Mouse (Mus musculus): ENCODE measurements around the gene Tnfsf18. TPM values are rescaled to one million over a fixed set of nuclear protein-coding genes. Genes with fewer than 3 reads are reported as not detected.

The Tnfsf18 gene
- under 1 TPM in 1 of 4 experiments, not detected in 3; 0.15 TPM for total RNA-seq (2022)

DNA sequence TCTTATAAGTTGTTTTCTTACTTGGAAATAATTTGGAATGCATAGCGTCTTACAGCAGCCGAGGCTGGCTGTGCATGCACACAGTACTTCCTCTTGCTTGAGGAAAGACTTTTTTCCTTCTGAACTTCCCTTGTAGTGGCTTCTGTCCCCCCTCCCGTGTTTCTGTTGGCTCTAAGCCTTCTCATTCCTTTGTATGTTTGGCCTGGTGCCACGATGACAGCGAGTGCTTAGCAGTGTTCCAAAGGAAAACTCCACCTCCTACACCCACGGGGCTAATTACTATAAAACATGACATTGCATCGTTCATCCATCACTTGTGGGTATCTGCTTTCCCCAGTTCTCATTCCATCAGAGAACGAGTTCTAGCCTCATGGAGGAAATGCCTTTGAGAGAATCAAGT lies at the start of gene Tnfsf18:
TSS of gene Tnfsf18 (plus strand) at position 313 of the 400 bp plus-strand sequence.
- peak; percentile 46 to 47 for DNase-seq (ENCODE audit: low spot score in 2 of 2)

GRCm38 (mm10) chr1:161444858-161445257 lies 49.6 kb upstream of the Tnfsf18 start:
- no peak for DNase-seq (ENCODE audit: low spot score in 2 of 2)

DNA sequence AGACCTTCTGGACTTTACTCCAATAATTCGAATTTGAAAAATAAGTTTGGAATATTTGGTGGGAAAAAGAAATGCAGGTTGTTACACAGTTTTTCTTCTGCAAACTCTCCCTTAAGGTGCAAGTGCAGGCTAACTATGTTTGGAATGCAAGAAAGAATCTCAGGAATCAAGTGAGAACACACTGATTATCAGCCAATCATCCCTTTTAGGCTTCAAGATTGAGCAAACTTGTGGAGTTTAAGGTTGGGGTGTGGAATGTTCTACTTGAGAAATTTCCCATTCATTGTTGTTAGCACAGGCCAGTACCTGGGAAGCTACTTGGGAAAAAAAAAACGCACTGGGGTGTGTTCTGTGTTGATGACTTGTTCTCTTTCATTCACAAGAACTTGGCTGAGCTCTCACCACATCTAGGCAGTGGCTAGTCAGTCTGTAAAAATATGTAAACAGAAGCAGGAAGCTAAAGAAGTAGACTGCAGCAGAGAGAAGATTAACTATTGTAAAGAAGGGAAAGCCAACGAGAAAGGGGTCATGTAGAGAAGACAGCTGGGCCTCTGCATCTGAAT lies 42.7 kb upstream of the Tnfsf18 start:
- DNase-seq (ENCODE audit: low spot score in 2 of 2): no peak

DNA sequence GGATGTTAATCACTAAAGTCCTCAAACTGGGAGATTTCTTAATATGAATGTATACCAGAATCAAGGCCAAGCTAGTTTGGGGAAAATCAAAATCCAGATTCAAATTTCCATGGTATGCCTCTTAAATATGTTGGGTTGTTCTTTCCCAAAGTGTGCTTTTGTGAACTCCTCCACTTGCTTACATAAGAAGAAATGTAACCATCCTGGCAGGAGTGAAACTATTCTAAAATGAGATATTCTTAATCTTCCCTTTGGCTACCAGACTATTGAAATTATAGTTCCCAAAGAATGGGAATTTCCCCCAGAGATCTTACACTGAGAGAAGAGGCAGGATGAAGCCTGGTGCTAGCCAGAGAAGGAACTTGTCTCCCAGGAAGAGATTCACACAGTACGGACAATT lies 42.2 kb upstream of the Tnfsf18 start:
- DNase-seq (ENCODE audit: low spot score in 2 of 2): no peak

DNA sequence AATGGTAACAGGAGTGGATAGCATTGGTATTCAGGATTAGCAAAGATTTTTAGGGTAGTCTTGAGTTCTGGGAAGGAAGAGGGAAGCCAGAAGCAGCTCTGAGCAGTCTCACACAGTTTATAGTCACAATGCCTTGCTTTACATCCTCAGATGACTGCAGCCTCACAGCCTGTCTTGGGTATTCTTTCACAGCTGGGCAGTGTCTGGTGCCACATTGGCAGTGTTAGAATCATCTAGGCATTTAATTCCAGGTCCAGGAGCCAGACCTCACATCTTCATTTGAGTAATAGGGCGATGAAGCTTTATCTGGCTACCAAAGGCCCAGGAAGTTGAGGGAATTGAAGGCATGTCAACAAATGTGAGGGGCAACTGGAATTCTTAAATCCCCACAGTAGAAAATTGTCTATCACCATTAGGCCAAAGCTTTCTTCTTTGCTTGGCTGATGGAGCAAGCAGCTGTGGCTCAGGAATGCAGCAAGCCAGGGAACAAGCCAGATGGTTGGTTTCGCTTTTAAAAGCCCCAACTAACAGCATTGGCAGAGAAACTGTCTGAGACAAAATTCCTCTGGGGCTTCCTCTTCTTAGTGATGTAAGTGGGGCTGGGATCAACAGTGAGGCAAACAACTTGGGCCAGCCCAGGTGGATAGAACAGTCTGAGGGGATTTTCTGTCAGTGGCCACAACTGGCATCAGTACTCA lies 30.9 kb upstream of the Tnfsf18 start:
- DNase-seq (ENCODE audit: low spot score in 2 of 2): peak; percentile 16 to 29

DNA sequence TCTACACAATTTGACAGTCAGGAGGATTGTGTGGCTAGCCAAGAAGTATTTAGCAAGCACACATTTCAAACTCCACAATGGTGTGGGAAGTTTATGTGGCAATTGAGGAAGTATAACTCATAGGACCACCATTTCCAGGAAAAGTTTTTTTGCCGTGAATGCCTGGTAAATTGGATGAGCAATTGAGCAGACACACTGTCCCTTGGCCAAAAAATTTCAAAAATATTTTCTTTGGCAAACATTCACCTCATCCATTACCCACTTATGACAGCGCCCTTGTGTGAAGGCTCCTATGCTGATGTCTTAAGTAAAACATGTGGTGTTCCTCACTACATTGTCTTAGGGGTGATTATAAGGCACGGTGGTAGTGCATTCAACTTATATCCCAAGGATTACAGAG lies 17.2 kb upstream of the Tnfsf18 start:
- DNase-seq (ENCODE audit: low spot score in 2 of 2): no peak

DNA sequence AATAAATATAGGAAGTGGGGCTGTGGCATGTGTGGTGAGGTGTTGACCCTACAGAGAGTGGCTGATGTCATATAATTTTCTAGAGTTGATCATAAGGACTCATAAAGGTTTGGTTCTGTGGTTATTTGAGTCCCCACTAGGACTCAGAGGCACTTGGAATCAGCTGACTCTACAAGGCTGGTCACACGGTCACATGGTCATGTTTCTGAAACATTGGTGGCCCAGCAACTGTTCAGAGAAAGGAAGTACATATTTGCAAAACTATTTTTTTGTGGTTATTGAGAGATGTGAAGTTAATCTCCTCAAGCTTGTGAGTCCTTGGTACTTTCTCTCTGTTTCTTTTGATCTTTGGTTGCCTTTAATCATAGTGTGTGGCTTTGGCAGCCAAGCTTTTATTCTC lies 14.6 kb upstream of the Tnfsf18 start:
- no peak for DNase-seq (ENCODE audit: low spot score in 2 of 2)

GRCm38 (mm10) chr1:161482211-161482610 lies 12.2 kb upstream of the Tnfsf18 start:
- no peak for DNase-seq (ENCODE audit: low spot score in 2 of 2)

- DNase-seq (ENCODE audit: low spot score in 2 of 2): no peak
Measured at GRCm38 (mm10) chr1:161487069-161487468, 7.4 kb upstream of the Tnfsf18 start.

GRCm38 (mm10) chr1:161491766-161492165 lies 2.7 kb upstream of the Tnfsf18 start:
- DNase-seq (ENCODE audit: low spot score in 2 of 2): no peak

DNA sequence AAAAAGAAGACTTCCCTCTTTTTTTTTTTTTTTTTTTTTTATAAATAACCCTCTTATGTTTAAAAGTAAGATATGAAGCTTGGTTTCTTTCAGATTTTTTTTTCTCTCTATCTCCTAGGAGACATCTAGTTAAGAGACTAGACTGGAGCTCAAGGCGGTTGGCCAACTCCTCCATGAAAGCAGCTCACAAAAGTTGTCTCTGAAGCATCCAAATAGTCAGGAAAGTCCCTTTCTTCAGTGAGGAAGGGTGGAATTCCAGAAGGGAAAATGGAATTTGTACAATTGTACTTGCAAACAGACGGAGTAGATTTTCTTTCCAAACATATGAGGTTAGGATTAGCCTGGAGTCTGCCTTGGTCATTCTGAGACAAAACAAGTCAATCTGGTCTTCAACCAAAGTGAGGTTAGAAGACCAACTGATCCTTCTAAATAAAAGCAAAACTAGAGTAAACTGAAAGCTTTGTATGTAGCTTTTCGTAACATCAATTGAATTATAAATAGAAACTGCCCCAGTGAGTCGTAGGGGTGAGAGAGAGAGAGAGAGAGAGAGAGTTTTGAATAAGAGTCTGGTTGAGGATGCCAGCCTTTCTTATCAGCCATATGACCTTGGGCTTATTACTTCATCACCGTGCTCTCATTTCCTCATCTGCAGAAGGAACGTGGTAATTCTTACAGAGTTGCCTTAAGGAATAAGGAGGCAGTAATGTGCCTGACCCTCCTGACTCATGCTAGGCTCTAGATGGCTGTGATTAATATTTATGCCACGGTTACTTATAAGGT lies 2.6 kb downstream of the Tnfsf18 start:
- DNase-seq (ENCODE audit: low spot score in 2 of 2): no peak

DNA sequence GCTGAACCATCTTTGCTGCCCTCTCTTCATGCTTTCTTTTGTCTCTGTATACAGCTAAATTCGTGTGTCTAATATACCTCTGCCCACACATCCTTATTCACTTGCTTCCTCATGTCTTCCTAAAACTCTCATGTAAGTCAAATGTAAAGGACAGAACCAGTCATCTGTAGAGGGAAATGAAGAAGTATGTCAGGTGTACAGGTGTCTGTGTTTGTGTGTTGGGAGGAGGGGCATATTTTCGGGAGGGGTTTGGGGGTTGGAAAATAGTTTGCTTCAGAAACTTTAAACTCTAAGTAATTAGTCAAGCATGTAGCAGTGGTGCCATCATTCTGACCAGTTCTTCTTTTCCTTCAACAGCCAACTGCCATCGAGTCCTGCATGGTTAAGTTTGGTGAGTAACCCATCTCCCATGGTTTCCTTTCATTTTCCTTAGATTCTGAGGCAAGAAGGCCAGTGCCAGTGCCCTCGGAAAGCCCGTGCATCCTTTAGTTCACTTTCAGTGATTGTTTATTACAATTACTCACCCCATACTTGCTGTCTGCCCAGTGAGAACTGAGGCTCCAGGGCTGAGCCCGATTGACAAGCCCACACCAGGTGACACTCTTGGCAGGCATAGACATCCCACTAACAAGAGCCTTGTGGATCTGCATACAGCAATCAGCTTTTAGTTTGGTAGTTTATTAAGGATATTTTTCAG lies 5.8 kb downstream of the Tnfsf18 start:
- no peak for DNase-seq (ENCODE audit: low spot score in 2 of 2)

DNA sequence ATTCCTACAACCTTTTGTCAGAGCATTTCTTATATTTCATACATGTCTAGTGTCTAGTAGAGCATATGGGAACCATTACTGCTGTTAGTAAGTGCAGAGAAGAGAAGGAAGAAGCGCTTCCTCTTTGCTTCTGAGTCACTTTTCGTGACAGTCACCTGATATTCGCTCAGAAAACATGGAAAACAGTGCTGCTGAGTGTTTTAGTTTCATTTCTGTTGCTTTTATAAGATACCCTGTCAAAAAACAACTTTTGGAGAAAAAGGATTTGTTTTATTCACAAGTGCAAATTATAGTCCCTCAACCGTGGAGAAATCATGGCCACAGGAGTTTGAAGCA lies 6.3 kb downstream of the Tnfsf18 start:
- no peak for DNase-seq (ENCODE audit: low spot score in 2 of 2)

- DNase-seq (ENCODE audit: low spot score in 2 of 2): no peak
Measured at GRCm38 (mm10) chr1:161506317-161506716, 11.9 kb downstream of the Tnfsf18 start.

DNA sequence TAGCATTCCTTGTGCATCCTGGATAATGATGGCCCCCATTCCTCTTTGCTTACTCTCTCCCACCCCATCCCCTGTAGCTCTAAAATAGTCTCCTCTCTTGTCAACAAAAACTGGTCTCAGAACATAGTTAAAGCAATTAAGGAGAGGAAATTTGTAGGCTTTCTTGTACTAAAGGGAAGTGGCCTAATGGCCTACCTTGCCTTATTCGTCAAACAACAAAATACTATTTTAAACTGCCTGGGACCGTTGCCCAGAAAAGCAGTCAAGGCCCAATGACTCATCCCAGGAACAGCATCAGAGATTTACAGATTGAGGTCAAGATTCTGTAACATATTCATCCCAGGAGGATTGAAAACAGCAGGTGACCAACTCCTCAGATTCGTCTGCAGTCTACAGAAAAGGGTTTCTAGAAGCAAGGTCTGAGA lies 13.2 kb downstream of the Tnfsf18 start:
- DNase-seq (ENCODE audit: low spot score in 2 of 2): peak; percentile 46 to 59

DNA sequence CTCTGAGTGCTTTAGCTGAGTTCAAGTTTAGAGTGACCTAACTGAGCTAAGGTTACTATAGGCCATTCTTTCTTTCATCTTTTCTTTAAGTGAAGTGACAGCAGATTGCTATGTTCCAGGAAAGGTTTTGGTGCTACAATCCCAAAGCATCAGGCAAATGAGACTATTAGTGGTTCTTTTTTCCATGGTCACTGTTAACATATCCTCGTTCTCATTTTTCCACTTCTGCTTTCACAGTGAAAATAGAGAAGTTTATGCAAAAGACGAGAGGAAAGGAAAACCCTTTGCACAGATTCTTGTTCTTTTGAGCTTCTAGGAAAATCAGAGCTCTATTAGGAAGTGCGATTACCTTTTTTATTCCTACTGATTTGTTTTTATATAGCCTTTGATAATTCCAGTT lies 22.9 kb downstream of the Tnfsf18 start:
- no peak for DNase-seq (ENCODE audit: low spot score in 2 of 2)

GRCm38 (mm10) chr1:161520223-161520622 lies 25.8 kb downstream of the Tnfsf18 start:
- DNase-seq (ENCODE audit: low spot score in 2 of 2): no peak

DNA sequence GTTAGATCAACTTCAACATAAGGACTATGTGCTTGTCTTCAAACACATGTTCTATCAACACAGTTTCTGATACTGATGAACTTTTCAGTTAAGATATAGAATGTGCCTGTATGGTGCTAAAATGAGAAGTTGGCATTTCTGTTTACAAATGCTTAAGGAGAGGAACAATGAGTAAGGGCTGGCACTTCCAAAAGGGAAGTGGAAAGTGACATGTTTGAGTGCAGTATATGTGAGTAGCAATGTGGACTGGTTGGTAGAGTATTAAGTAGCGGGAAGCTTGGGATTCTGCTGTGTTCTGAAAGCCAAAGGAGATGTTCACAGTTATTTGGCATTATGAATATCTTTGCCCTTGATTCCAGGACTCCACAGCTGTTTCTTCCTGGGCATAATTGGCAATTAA lies 33.7 kb downstream of the Tnfsf18 start:
- no peak for DNase-seq (ENCODE audit: low spot score in 2 of 2)

- DNase-seq (ENCODE audit: low spot score in 2 of 2): no peak
Measured at GRCm38 (mm10) chr1:161550596-161551095, 56.2 kb downstream of the Tnfsf18 start.

- no peak for DNase-seq (ENCODE audit: low spot score in 2 of 2)
Measured at GRCm38 (mm10) chr1:161552098-161552497, 57.6 kb downstream of the Tnfsf18 start.
